Mouse (Mus musculus) Muller cell, postnatal 12 days (primary cell): ENCODE data around the gene Pxmp4.

Experiments used
- DNase-seq: peaks from one replicate; pipeline ENCODE4 v3.0.0-alpha.2; 2015; ENCODE audit errors: inconsistent ontology term

Pxmp4 gene

DNA sequence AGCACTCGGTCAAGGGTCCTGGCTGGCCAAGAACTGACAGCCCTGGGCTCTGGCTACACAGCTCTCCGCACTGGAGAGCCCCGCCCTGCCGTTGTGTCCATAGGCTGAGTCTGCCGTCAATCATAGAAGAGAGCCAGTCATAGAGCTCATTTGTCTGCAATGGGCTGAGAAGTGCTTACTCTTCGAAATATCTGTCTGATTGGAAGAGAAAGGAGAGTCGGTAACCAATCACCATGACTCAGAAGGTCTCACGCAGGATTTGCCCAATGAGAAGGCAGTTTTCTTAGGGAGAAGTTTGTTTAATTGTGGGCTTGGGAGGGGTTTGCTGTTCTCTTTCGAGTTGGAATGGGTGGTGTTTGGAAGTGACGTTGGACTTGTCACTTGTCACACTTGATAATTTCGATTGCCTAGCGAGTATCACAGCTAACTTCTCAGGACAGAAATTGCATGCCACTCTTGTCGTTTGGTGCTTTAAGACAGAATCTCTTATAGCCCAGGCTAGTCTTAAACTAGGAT is at the start of gene Pxmp4:
TSS of gene Pxmp4 (minus strand) at position 71 of the 516 bp plus-strand sequence.
- DNase-seq, result peak; percentile 98

DNA sequence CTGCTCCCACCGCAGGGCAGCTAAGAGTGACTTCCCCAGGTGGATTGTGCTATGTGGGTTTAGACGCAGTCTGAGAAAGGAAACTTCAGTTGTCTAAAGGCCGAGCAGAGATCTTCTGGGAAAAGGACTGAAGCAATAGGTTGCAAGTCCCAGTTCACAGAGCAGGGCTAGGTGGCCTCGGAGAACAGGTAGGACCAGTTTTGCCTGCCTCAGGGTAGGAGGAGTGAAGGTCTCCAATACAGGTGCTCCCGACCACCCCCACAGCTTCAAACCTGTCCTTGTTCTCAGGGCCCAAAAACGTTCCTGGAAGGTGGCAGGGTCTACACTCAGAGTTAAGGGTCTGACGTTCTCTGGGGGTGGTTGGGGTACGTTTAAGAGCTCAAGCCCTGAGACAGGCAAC is 47.9 kb upstream of the Pxmp4 start, which contains the start of gene Chmp4b:
TSS of gene Chmp4b (plus strand) at position 343 of the 400 bp plus-strand sequence.
- DNase-seq, result no peak

DNA sequence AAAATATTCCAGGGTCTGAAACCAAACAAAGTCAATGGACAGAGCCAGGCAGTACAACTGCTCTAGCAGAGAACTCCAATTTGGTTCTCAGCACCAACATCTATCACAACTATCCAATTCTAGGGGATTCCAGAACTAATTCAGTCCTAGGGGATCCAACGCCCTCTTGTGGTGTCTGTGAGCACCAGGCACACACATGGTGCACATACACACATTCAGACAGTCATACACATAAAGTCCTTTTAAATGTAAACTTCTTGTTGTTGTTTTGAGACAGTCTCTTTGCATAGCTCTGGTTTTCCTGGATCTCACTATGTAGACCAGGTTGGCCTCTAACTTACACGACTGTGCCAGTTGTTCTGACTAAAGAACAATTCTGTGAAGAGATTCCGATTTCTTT is 46.9 kb upstream of the Pxmp4 start:
- no peak for DNase-seq

DNA sequence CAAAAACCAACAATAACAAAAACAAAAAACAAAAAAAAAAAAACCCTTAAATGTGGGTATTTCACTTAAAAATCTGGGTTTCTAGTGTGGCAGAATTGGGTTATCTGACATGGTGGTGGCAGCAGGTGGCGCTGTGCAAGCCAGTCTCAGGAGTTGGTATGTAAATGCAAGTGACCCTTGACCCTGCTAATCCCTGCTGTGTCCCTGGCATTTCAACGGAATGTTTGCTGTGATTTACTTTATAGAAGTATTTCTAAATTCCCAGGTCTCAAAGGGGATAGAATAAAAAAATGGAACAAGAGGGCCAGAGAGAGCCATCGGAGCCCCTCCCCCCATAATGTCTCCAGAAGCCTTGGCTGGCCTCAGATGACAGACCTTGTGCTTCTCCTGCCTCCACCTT is 44.6 kb upstream of the Pxmp4 start:
- peak; percentile 12 for DNase-seq

DNA sequence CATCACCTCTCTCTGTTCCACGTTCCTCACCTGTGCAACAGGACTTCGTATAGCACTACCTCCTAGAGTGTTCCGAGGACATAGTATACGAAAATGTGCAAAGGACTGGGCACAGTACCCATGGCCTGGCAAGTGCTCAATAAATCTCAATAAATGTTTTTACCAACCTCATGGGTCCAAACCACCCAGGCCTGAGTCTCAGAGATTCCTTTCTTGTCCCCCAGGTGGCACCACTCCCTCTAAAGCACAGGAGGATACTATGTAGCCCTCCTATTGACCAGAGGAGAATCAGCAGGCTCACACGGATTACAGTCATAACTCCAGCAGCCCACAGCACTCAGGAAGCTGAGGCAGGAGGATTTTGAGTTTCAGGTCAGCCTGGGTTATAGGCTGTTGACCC is 43.1 kb upstream of the Pxmp4 start:
- DNase-seq, result peak; percentile 17

DNA sequence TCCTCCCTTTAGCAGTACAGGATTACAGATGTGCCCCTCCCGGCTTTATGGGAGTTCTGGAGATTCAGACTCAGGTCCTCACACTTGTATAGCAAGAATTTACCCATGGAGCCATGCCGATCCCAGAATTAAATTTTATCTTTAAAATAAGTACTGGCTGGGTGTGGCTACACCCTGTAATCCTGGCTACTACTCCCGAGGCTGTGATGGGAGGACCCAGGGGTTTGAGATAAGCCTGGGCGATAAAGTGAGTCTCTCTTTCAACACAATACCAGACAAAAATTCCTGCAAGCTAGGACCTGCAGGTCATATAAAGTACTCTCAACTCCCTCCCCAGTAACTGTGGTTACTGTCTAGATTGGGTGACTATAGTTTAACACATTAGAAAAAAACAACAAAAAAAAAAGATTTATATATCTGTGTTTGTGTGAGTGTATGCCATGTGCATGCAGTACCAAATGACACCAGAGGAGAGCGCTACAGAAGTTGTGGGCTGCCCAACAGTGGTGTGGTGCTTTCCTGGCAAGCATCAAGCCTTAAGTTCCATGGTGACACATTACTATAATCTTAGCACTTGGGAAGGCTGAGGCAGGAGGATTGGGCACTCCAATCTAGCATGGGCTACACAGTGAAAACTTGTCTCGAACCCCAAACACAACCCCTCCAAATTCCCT is 39.3 kb upstream of the Pxmp4 start:
- DNase-seq, result no peak

DNA sequence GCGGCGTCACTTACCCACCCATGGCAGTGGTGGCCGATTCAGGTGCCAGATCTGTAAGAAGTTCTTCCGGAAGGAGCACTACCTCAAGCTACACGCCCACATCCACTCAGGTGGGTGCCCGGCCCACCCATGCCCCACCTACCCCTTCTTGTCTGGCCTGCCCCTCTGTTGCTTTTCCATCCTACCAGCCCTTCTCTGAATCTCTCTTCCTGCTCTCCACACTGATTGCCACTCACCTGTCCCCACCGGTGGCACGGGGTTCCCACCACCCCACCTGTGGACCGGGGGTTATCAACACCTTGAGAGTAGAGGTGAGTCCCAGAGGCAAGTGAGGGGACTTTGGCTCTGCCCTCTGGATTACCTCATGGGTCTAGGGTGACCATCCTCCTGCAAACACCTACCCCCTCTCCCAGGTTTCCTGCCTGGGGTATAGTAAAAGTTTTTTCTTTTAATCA is 38.5 kb upstream of the Pxmp4 start:
- DNase-seq, result no peak

DNA sequence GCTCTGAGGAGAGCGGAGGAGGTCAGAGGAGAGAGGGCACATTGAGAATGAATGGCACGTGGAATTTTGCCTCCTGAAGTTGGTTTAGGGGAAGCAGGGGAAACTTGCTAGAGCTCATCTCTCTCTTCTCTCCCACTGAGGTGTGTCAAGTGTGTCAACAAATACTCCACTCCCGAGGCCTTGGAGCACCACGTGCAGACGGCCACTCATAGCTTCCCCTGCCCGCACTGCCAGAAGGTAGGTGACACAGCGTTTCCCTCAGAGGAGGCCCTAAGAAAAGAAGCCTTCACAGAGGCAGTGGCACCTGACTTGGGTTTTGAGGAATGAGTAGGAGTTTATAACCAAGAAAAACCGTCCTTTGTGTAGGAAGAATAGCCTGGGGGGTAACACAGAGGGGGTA is 37.7 kb upstream of the Pxmp4 start:
- no peak for DNase-seq

DNA sequence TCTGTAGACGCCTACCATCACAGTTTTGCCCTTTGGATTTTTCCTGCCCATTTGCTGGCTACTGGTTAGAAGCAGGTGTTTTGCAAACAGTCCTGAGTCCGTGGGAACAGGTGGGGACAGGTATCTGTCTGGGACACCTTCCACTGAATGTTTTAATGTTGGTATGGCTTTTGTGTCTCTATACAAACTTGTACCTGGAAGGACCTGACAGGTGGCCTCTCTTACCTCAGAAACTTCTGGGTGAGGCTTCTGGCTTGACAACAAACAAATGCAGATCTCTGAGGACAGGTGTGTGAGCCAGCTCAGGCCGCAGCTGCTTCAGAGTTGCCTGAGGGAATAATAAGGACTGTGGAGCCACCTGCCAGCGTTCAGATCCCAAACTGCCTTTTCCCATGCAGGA is 35.6 kb upstream of the Pxmp4 start:
- no peak for DNase-seq

DNA sequence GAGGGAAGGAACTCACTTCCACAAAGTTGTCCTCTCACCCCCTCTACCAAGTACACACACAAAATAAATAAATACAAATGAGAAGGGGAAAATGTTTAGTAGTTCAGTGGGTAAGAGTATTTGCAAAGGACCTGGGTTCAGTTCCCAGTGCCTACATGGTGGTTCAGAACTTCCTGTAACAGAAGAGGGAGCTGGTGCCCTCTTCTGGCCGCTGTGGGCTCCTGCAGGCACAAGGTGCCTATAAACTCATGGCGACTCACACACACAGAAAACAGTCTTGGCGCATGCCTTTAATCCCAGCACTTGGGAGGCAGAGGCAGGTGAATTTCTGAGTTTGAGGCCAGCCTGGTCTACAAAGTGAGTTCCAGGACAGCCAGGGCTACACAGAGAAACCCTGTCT is 35.0 kb upstream of the Pxmp4 start:
- no peak for DNase-seq

DNA sequence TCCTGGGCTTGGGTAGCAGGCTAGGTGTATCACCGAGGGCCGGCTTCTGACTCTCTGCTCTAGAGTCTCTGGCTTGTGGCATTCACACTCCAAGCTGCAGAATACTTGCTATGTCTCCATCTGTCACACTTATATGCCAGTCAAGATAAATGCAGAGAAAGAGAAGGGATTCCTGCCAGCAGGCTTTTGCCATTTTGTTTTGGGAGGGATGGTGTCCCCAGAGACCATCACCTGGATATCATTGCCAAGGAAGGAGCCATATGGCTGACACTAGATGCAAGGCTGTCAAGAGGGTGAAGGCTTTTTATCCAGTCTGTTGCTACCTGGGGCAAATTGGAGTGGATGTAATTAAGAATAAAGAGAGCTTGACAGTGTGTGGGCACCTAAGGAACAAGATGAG is 32.3 kb upstream of the Pxmp4 start:
- no peak for DNase-seq

DNA sequence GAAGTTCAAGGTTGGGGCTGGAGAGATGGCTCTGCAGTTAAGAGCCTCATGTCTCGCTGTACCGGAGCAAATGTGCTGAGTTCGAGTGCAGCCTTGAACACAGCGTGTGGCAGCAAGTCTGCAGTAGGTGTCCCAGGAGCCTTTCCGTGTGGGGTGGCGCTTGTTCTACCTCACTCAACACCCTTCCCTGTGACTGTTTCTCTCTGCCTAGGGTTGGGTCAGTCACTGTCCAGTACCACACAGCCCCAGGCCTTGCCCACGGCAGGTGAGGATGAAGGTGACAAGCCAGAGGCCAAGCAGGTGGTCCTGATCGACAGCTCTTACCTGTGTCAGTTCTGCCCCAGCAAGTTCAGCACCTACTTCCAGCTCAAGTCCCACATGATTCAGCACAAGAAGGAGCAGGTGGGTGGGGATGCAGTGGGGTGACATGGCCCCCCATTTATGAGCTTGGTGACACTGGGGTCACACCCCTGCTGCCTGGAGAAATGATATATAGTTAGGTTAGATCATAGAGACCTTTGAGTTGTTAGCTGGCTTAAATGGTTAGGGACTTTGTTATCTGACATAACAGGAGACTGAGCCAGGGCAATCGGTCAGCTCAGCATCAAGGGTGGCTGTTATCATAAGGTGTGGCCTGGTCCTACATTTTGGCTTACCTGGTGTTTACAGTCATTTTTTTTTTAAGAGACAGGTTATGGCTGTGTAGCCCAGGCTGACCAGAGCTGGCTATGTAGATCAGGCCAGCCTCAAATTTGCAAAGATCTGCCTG is 30.6 kb upstream of the Pxmp4 start:
- DNase-seq, result no peak

DNA sequence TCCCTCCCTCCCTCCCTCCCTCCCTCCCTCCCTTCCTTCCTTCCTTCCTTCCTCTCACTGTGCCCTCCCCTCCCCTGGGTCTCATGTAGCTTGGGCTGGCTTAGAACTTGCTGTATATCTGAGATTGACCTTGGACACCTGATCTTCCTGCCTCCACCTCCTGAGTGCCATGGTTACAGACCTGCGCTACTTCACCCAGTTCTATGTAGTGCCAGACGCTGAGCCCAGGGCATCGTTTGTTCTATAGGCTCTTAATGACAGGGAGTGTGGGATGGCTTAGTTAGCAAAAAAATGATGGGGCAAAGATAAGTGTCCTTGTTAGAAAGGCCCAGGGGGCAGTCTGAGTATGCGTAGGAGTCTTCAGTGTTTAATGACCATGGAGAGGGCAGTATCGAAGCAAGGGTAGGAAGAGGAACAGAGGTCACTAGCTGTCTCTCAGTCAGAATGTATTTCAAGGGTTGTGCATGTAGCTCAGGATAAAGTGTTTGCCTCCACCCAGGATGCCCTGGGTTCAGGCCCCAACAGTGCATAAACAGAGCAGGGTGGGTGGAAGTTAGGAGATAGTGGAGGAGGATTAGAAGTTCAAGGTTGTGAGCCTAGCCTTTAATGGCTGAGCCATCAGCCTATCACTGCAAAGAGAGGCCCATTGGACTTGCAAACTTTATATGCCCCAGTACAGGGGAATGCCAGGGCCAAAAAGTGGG is 29.7 kb upstream of the Pxmp4 start:
- no peak for DNase-seq

DNA sequence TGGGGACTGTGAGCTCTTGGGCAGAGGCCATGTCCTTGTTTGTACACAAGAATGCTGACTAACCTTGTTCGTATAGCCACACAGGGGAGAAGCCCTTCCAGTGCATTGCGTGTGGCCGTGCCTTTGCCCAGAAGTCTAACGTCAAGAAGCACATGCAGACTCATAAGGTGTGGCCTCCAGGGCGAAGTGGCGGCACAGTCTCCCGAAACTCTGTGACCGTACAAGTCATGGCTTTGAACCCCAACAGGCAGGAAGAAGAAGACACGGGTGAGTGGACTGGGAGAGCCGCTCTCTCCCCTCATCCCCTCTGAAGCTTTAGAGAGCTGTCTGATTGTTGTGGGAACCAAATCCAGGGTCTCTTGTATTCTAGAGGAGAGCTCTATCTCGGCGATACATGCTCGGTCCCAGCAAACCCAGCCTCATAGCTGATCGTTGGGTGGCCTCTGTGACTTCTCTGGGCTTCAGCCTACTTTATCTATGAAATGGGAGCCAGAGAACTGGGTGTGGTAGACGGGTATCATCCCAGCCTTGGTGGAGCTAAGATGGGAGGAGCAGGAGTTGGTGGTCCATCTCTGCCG is 28.8 kb upstream of the Pxmp4 start:
- no peak for DNase-seq

DNA sequence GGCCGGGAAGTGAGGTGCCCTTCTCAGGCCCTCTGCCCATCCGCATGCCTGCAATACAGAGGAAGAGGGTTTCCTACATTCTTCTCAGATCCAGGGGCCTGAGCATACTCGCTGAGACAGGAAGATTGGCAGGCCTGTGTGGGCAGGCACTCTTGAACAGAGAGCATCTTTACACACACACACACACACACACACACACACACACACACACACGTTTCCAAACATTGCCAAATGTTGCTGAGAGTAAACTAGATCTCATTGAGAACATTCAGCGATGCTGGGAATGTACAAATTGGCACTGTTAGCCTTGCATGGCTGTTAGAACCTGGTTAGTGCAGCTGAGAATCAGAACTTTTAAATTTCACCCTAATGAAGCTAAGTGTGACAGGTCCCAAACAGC is 27.0 kb upstream of the Pxmp4 start:
- no peak for DNase-seq

DNA sequence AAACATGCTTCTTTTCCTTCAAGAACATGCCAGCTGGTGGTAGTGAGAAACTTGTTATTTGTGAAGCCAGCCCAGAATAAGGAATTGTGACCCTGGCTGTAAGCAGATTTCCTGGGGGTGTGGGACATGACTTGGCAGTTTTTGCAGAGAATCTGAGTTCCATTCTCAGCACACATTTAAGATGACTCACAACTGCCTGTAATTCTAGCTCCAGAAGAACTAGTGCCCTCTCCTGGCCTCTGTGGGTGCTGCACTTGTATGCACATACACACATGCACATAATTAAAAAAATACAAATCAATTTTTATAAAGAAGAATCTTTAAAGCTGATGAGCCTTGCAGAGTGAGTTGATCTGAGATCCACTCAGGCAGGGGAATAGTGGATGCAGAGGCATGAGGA is 20.6 kb upstream of the Pxmp4 start:
- DNase-seq, result no peak

DNA sequence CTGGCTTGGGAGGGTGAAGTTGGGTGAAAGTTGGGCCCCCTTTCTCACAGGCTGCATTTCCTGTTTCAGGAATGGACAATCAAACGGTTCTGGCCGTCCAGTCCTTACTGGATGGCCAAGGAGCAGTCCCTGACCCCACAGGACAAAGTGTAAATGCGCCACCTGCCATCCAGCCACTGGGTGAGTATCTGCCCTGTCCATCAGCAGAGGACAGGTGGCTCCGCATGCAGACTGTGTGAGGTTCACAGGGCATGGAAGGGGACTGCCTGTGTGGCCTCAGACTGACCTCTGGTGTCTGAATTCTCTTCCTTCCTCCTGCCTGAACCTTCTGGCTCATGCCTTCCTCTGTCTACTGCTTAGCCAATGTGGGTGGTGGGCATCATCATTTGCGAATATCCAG is 18.2 kb upstream of the Pxmp4 start:
- no peak for DNase-seq

DNA sequence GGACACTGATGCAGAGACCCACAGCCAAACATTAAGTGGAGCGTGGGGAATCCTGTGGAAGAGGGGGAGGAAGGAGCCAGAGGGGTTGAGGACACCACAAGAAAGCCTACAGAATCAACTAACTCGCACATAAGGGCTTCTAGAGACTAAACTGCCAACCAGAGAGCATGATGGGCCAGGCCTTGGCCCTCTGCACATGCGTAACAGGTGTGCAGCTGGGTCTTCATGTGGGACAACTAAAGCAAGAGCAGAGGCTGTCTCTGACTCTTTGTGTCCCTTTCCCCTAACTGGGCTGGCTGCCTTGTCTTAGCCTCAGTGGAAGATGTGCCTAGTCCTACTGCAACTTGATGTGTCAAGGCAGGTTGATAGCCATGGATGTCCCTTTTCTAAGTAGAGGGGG is 13.6 kb upstream of the Pxmp4 start:
- no peak for DNase-seq

DNA sequence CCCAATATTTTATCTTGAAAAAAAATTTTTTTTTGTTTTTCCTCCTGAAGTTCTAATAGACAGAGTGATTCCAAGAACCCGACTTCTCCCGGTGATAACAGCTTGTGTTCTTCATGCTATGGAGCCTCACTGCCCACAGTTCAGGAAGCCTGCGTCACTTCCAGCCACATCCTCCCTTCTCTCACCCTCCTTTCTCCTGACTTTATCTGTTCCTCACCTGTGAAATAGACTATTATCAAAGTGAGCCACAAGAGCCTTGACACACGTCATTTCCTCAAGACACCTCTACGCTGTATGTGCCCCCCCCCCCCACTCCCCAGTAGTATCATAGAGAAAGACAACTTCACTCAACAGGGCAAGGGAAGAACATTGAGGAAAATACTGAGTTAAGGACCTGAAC is 12.2 kb upstream of the Pxmp4 start:
- no peak for DNase-seq

DNA sequence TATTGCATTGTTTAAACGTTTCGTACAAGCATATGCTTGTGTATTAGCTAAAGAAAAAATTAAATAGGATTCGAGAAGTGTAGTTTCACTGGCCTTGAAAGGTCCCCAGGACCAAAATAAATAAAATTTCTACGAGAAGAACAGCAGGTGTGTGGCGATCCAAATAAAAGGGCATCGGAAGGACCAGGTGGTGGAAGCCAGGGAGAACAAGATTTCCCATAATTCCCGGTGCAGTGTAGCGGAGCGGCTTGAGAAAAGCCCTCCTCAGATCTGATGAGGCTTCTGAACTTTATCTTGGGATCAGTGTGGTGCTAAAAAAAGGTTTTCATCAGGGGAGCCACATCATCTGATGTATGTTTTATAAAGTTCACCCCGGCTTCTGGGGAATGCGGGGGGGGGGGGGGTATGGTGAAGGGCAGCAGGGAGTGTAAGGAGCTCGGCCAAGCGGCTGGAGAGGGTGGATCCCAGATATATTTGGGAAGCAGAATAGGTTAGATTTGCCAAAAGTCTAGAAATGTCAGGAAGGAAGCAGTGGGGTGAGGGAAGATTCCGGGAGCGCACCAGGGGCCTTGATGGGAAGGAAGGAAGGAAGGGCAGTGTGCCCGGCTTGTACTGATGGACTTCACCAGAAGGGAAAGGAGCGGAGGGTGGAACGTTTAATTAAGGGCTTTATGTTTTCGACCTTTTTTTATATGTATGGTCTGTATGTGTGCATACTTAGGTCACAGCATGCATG is 11.5 kb upstream of the Pxmp4 start:
- no peak for DNase-seq
